Mouse (Mus musculus) gastrocnemius, postnatal 36 days (tissue): ENCODE measurements around the gene Ldha. TPM values are rescaled to one million over a fixed set of nuclear protein-coding genes. Genes with fewer than 3 reads are reported as not detected.
A peak's percentile ranks its signal among the peaks of the same experiment; 100 is the strongest.

Experiments
- DNase-seq, 2 experiments: peaks; one replicate each; pipeline ENCODE4 v3.0.0; 2022
- intact Hi-C: fragments of 180-260 bp; cut with DNase I; formaldehyde crosslinking; loops from one replicate; pipeline ENCODE4 v1.15.1; 2025
- total RNA-seq, 2 experiments: library from RNA; stranded (reverse); gene quantifications; 2 replicates each; pipeline ENCODE4 v1.2.3; 2021

Ldha gene
- total RNA-seq, 2 experiments from 2014 or later: 2,924 to 3,276 TPM

- peak in 1 of 2 experiments; percentile 6 for DNase-seq
- intact Hi-C loops: no loop called here
These were observed 4.9 kb upstream of the Ldha start for GRCm38 (mm10) chr7:46836357-46836756.

- intact Hi-C loops: no loop called here
- DNase-seq: no peak
These were observed 4.2 kb upstream of the Ldha start for GRCm38 (mm10) chr7:46837073-46837472.

DNA sequence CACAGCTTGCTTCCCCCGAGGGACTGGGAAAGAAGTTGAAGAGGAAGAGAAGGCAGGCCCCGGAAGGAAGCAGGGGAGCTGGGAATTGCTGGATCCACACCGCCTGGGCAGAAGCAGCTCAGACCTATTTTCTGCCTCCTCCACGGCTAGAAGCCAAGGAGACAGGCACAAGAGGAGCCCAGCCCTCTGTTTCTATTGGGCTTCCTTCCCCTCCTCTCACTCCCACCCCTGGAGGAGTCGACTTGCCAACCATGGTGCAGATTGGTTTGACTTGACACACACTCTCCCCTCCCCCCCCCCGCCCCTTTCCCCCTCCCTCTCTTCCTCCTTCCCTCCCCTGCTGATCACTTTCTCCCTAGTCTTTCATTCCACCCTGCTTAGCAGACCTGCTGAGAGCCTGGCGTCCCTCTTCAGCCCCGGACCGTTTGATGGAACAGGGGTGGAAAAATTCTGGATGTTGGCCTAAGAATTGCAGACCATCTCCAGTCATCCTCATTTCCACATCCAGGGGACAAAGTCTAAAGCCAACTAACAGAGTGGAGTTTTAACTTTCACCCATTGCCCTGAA lies 3.1 kb upstream of the Ldha start:
- peak; percentile 35 to 47 for DNase-seq
- intact Hi-C loops: no loop called here

DNA sequence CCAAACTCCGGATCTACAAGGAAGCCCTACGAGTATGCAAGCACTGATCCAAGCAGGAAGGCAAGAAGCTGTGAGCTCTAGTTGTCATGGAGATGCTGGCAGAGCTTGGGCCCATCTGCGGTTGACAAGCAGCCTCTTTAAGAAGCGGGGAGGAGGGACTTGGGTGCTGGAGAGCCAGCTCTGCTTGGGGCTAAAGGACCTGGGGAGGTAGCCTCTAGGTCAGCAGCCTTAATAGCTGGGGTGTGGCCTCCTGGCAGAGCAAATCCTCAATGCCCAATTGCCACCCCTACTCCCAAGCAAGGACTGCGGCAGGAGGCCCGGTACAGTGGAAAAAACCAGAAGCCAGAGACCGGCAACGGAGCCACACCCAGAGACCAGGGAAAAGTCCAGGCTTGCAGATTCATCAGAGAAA lies 2.4 kb upstream of the Ldha start:
- intact Hi-C loops: no loop called here
- peak; percentile 69 to 77 for DNase-seq

GRCm38 (mm10) chr7:46839446-46839845 lies 1.8 kb upstream of the Ldha start:
- DNase-seq: no peak
- intact Hi-C loops: no loop called here

GRCm38 (mm10) chr7:46839861-46840260 lies 1.4 kb upstream of the Ldha start:
- DNase-seq: no peak
- intact Hi-C loops: no loop called here

- no peak for DNase-seq
- intact Hi-C loops: no loop called here
These were observed 949 bp upstream of the Ldha start for GRCm38 (mm10) chr7:46840326-46840725.

- no peak for DNase-seq
- intact Hi-C loops: no loop called here
These were observed 1.0 kb downstream of the Ldha start for GRCm38 (mm10) chr7:46842278-46842677.

- no peak for DNase-seq
- intact Hi-C loops: no loop called here
These were observed 2.3 kb downstream of the Ldha start for GRCm38 (mm10) chr7:46843576-46843975.

DNA sequence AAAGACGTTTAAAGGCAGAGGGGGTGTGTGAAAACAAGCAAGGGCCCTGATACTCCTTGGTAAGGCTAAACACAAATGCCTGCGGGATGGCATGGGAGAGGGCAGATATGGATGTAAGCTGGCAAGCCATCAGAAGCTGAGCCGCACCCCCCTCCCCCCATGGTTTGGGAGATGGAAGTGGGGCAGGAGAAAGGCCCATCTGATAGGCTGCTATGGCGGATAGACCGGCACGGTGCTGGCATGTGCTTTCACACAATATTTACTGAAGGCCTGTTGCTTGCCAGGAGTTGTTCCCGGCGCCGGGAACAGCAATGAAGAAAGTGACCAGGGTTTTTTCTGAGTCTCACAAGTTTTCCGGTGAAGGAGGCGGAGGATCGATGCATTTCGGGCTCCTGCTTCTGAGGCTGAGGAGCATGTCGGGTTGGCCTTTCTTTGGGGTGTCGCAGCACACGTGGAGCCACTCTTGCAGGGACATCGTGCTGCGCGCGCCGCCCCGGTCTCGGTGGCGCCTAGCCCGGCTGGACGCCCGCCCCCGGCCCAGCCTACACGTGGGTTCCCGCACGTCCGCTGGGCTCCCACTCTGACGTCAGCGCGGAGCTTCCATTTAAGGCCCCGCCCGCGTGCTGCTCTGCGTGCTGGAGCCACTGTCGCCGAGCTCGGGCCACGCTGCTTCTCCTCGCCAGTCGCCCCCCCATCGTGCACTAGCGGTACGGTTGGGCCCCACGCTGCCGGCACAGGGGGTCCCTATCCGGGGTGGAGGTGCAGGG lies 4.1 kb downstream of the Ldha start:
- intact Hi-C loops: loop anchor here (5.0 kb wide), 1 partner anchor 48 kb away; the partner anchor contains the start of genes Gtf2h1 and Hps5

DNA sequence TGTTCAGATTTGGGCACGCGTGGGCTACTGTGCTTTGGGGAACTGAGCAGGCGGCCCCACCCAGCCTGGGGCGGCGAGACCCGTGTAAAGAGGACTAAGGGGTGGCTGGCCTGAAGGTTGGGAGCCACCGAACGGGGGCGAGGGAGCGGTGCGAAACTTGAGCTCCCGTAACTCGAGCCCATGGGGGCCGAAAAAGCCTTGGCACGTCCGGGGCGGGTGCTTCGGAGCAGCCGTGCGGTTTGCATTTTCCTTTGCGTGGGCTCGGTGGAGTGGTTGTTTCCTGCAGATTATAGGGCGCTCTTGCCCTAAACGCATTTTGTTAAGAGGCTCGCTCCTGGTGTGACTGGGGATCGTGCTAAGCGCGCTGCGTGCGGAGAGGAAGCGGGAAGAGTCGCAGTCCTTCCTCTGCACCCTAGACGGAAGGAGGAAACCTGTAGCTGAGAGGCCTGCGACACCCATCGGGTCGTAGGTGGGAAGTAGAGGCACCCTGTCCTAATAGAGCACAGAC lies 4.8 kb downstream of the Ldha start:
- intact Hi-C loops: loop anchor here (5.0 kb wide), 1 partner anchor 49 kb away; the partner anchor contains the start of genes Gtf2h1 and Hps5
- DNase-seq: peak; percentile 42 to 54

More for the DNA sequence above, 4.1 kb downstream of the Ldha start:
- DNase-seq: peak; percentile 92 to 95

GRCm38 (mm10) chr7:46846486-46847244 lies 5.4 kb downstream of the Ldha start:
- DNase-seq: peak; percentile 47 to 62
- intact Hi-C loops: loop anchor here (5.0 kb wide), 1 partner anchor 49 kb away; the partner anchor contains the start of genes Gtf2h1 and Hps5

DNA sequence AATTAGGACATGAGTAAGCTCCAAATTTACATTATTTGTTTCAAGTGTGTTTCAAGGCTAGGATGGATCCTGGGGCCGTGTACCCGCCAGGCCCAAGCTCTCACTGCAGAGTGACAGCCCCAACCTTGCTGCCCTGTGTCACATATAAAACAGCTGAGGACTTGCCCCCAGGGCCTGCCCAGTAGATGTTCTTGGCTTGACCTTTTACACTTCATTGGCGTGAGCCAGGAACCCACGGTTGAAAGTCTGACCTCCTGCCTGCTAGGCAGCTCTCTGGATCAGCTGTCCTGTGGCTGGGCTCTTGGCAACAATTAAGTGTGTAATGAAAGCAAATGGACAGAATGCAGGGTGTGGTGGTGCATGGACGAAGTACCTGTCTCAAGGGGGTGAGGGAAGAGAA lies 8.0 kb downstream of the Ldha start:
- intact Hi-C loops: loop anchor here (5.0 kb wide), 1 partner anchor 52 kb away; the partner anchor contains the start of genes Gtf2h1 and Hps5
- DNase-seq: no peak

- intact Hi-C loops: loop anchor here (5.0 kb wide), 1 partner anchor 34 kb away; no protein-coding TSS in a partner anchor
- DNase-seq: no peak
These were observed 9.8 kb downstream of the Ldha start for GRCm38 (mm10) chr7:46851026-46851425.

- no peak for DNase-seq
- intact Hi-C loops: loop anchor here (5.0 kb wide), 1 partner anchor 35 kb away; no protein-coding TSS in a partner anchor
These were observed 11.4 kb downstream of the Ldha start for GRCm38 (mm10) chr7:46852666-46853065.

- no peak for DNase-seq
- intact Hi-C loops: loop anchor here (5.0 kb wide), 1 partner anchor 36 kb away; no protein-coding TSS in a partner anchor
These were observed 12.1 kb downstream of the Ldha start for GRCm38 (mm10) chr7:46853365-46853764.

- DNase-seq: no peak
- intact Hi-C loops: no loop called here
These were observed 14.7 kb downstream of the Ldha start for GRCm38 (mm10) chr7:46855866-46856560.

- DNase-seq: no peak
- intact Hi-C loops: no loop called here
These were observed 16.2 kb downstream of the Ldha start for GRCm38 (mm10) chr7:46857436-46857835.

DNA sequence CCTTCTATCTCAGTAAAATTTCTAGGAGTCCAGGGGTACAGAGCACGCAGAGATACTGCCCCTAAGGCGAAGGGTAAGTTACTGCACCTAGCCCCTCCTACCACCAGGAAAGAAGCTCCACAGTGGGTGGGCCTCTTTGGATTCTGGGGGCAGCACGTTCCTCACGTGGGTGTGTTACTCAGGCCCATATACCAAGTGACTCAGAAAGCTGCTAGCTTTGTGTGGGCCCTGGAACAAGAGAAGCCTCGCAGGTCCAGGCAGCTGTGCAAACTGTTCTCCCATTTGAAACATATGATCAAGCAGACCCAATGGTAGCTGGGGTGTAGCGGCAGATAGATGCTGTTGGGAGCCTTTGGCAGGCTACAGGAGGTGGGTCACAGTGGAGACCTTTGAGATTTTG lies 17.8 kb downstream of the Ldha start:
- intact Hi-C loops: no loop called here
- no peak for DNase-seq

DNA sequence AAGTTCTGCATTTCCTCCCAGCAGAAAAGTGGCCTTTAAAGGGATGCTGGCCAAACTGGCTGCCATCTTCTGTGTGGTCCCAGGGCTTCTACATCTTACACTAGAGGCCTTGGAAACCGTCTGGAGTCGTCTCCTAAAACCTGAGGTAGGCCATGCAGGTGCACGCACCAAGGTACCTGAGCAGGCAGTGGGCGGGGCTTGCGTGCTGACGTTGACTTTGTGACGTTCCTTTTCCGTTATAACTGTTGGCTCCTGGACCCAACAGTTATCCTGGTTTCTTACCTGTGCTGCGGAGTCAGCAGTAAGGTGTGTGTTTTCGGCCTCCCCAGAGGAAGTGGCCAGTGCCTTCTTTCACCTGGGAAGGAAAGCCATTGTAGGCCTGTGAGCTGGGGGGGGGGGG lies 19.7 kb downstream of the Ldha start, which contains the start of gene Ldhc:
TSS of gene Ldhc (plus strand) at position 208 of the 400 bp plus-strand sequence.
- DNase-seq: no peak
- intact Hi-C loops: no loop called here
